Mouse (Mus musculus): ENCODE measurements around the gene Iqgap1. TPM values are rescaled to one million over a fixed set of nuclear protein-coding genes. Genes with fewer than 3 reads are reported as not detected.
"Not testable (repeated sequence)": the region's sequence is repeated elsewhere in the genome, so short reads cannot be mapped to it uniquely, and the experiment has no call there.

The Iqgap1 gene
- polyA plus RNA-seq, 1 experiment: 206 TPM

DNA sequence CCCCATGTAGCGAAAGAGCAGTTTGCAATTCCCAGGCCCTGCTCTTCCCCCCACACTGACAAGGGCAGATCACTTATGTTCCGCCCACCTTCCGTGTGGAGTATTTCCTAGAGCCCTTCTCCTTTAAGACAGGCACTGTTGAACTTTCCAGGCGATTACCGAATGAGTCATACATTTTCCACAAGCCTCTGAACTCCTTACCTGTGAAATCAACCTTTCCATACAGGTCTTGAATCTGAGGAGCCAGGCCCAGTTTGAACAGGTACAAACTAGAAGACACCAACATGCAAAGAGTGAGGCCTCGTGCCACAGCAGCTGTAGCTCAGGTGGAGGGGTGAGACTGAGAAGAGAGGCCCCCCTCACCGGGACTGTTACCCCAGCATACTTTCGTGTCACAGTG, 63.5 kb downstream of the Iqgap1 start:
- peaks cover 26% of the 10 kb centered on the region for H3K4me1 ChIP-seq (ENCODE audit: control insufficient read depth, insufficient read depth, low read length)
- H3K27ac ChIP-seq (ENCODE audit: insufficient read depth, low read length): no peak overlapping the region
- H3K4me3 ChIP-seq (ENCODE audit: insufficient read depth, low read length): no peak overlapping the region
- no peak for TF ChIP-seq POLR2A (IDR thresholded peaks at IDR 0.05; ENCODE audit: low read depth, low read length)
- TF ChIP-seq CTCF (IDR thresholded peaks at IDR 0.05; ENCODE audit: borderline replicate concordance, insufficient read depth, low read length): no peak

DNA sequence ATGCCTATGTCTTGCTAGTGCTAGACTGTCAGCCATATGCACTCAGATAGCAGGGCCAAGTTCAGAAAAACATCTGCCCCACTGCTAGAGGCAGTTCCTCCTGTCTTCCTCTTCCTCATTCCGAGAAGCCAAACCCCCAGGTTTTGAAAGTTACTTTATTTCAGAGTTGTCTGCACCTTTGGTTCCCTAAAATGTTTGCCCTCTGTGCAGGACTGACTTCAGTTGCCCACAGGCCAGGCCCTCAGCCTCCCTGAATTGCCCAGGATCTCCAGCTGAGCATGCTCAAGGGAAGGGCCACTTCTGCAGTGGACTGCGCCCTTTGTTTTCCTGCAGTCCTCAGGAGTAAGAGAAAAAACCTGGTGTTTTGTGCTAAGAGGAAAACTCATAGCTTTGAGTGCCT, 71.7 kb downstream of the Iqgap1 start:
- H3K4me1 ChIP-seq (ENCODE audit: control insufficient read depth, insufficient read depth, low read length): peaks cover 5% of the 10 kb centered on the region
- H3K4me3 ChIP-seq (ENCODE audit: insufficient read depth, low read length): no peak overlapping the region
- H3K27ac ChIP-seq (ENCODE audit: insufficient read depth, low read length): no peak overlapping the region; the same call in 1 of the 2 replicates
- TF ChIP-seq POLR2A (IDR thresholded peaks at IDR 0.05; ENCODE audit: low read depth, low read length) (no peak), CTCF (IDR thresholded peaks at IDR 0.05; ENCODE audit: borderline replicate concordance, insufficient read depth, low read length) (no peak)

DNA sequence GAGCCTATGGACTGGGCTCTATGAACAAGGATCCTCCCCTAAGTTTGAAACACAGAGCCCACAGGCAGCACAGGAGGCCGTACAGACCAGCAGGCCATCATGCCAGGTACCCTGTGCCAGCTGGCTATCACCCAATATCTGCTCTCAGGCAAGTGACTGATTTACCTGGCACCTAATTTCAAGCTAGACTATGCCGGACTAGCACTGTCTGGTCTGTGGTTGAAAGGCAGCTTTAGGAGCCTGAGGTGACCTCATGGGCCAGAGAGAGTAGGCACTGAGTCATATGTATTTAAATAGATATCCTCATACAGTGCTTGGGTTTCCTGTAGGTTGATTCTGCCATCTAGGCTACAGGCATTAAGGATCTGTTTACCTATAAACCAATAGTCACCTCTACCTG, 72.2 kb downstream of the Iqgap1 start:
- H3K27ac ChIP-seq (ENCODE audit: insufficient read depth, low read length): no peak overlapping the region
- no peak overlapping the region for H3K4me3 ChIP-seq (ENCODE audit: insufficient read depth, low read length)
- TF ChIP-seq POLR2A (IDR thresholded peaks at IDR 0.05; ENCODE audit: low read depth, low read length) (no peak), CTCF (IDR thresholded peaks at IDR 0.05; ENCODE audit: borderline replicate concordance, insufficient read depth, low read length) (no peak)
- peaks cover 5% of the 10 kb centered on the region for H3K4me1 ChIP-seq (ENCODE audit: control insufficient read depth, insufficient read depth, low read length)

DNA sequence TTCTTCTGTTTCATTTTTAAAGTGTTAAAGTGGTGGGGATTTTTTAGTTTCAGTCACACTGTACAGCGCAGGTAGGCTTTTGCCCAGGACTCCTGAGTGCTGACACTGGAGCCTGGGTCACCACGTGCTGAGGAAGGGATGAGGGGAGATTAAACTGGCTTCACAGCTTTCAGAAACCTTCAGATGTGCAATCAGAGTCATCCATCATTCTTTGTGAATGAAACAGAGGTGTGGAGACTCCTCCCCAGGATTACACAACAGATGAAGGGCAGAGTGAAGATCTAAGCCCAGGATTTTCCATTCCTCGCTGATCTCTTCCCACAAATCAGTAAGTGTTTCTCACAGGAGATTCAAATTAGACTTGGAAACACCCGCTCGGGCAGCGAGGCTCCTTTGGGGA, 76.2 kb downstream of the Iqgap1 start:
- no peak for TF ChIP-seq CTCF (IDR thresholded peaks at IDR 0.05; ENCODE audit: borderline replicate concordance, insufficient read depth, low read length)
- TF ChIP-seq POLR2A (IDR thresholded peaks at IDR 0.05; ENCODE audit: low read depth, low read length): no peak
- peaks cover 17% of the 10 kb centered on the region for H3K4me1 ChIP-seq (ENCODE audit: control insufficient read depth, insufficient read depth, low read length)
- H3K27ac ChIP-seq (ENCODE audit: insufficient read depth, low read length): no peak overlapping the region; the same call in 1 of the 2 replicates
- no peak overlapping the region for H3K4me3 ChIP-seq (ENCODE audit: insufficient read depth, low read length)

DNA sequence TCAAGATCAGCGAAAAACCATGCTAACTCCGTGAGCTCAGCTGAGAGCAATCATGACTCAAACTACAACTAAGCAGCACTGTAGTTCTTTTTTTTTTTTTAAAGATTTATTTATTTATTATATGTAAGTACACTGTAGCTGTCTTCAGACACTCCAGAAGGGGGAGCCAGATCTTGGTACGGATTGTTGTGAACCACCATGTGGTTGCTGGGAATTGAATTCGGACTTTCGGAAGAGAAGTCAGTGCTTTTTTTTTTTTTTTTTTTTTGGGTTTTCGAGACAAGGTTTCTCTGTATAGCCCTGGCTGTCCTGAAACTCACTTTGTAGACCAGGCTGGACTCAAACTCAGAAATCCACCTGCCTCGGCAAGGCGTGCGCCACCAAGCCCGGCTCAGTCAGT, 76.7 kb downstream of the Iqgap1 start:
- peaks cover 21% of the 10 kb centered on the region for H3K4me1 ChIP-seq (ENCODE audit: control insufficient read depth, insufficient read depth, low read length)
- H3K27ac ChIP-seq (ENCODE audit: insufficient read depth, low read length); H3K4me3 ChIP-seq (ENCODE audit: insufficient read depth, low read length): not testable (repeated sequence)

DNA sequence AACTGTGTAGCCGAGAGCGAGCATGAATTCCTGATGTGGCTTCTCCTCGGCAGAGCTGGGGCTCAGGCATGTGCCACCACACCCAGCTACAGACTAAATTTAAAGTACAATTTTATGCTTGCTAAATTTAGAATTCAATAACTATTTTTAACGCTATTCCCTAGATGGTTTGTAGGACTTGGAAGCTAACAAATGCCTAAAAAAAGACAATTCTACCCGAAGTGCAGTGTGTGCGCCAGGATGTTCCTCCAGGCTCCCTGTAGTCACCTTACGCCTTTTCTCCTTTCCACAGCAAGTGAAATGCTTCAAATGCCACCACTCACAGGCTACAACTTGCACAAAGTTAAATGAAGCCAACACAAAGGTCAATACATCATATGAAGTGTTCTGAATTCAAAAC, 78.4 kb downstream of the Iqgap1 start:
- no peak for TF ChIP-seq CTCF (IDR thresholded peaks at IDR 0.05; ENCODE audit: borderline replicate concordance, insufficient read depth, low read length)
- no peak for TF ChIP-seq POLR2A (IDR thresholded peaks at IDR 0.05; ENCODE audit: low read depth, low read length)
- H3K4me1 ChIP-seq (ENCODE audit: control insufficient read depth, insufficient read depth, low read length): peaks cover 31% of the 10 kb centered on the region
- no peak overlapping the region for H3K4me3 ChIP-seq (ENCODE audit: insufficient read depth, low read length)
- peak overlapping the region; percentile 73 for H3K27ac ChIP-seq (ENCODE audit: insufficient read depth, low read length)

DNA sequence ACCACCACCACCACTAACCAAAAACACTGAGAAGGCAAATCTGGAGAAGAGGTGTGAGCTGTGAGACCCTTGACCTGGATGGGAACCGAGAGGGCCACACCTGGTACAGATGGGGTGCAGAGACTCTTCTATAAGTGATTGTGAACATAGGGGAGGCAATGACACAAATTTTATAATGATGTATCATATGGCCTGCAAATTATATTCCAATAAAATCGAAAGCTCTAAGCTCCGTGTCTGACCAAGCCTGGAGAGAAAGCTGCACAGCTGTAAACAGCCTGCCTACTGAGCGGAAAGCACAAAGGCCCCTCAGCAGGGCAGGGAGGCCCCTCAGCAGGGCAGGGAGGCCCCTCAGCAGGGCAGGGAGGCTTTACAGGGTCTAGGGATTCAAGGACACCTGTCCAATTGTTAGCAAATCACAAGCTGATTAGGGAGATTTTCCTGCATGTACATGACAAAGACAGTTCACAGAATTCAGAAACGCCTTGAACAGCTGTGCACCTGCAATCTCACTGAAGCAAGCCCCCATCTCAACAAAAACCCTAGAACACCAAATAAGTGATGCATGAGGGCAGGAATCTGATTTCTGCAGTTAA, 79.5 kb downstream of the Iqgap1 start:
- TF ChIP-seq POLR2A (IDR thresholded peaks at IDR 0.05; ENCODE audit: low read depth, low read length) (no peak), CTCF (IDR thresholded peaks at IDR 0.05; ENCODE audit: borderline replicate concordance, insufficient read depth, low read length) (no peak)
- peaks cover 31% of the 10 kb centered on the region for H3K4me1 ChIP-seq (ENCODE audit: control insufficient read depth, insufficient read depth, low read length)
- H3K27ac ChIP-seq (ENCODE audit: insufficient read depth, low read length): peak overlapping the region; percentile 58
- H3K4me3 ChIP-seq (ENCODE audit: insufficient read depth, low read length): no peak overlapping the region

DNA sequence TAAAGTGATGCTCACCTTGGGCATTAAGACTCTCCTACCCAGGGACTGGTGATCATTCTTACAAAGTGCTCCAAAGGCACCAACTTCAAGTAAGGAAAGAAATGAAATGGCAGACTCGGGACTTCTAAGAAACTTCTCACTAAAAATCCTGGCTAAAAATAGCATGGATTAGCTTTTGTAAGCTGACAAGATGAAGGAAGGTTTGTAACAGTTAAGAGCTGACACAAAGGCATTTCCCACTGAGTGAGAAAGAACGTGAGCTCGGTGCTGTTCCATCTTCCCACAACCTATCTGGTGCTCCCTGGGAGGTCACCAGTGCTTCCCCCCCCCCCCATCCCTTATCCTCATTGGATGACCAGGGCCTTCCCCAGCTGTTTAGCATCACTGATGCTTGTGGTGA, 80.0 kb downstream of the Iqgap1 start:
- H3K27ac ChIP-seq (ENCODE audit: insufficient read depth, low read length): peak overlapping the region; percentile 58

DNA sequence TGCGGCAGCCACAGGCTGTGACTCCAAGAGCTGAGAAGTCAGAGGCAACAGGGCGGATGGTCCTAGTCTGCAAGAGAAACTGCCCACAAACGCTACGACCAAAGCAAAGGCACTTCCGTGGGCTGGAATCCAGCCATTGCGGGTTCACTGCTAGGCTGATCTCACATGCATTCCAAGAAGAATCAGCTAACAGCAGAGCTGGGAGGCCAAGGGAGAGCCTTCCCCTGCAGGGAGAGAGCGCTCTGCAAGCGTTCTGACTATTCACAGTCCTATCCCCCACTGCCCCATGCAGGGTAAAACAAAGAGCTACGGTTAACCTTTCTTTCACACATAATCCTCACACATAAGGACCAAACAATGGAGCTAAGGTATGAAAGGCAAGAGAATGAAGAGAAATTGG, 80.5 kb downstream of the Iqgap1 start:
- H3K4me3 ChIP-seq (ENCODE audit: insufficient read depth, low read length): no peak overlapping the region
- H3K27ac ChIP-seq (ENCODE audit: insufficient read depth, low read length): peak overlapping the region; percentile 58
- peaks cover 31% of the 10 kb centered on the region for H3K4me1 ChIP-seq (ENCODE audit: control insufficient read depth, insufficient read depth, low read length)
- TF ChIP-seq POLR2A (IDR thresholded peaks at IDR 0.05; ENCODE audit: low read depth, low read length) (no peak), CTCF (IDR thresholded peaks at IDR 0.05; ENCODE audit: borderline replicate concordance, insufficient read depth, low read length) (no peak)

More for the DNA sequence above, 80.0 kb downstream of the Iqgap1 start:
- H3K4me1 ChIP-seq (ENCODE audit: control insufficient read depth, insufficient read depth, low read length): peaks cover 31% of the 10 kb centered on the region
- TF ChIP-seq CTCF (IDR thresholded peaks at IDR 0.05; ENCODE audit: borderline replicate concordance, insufficient read depth, low read length) (no peak), POLR2A (IDR thresholded peaks at IDR 0.05; ENCODE audit: low read depth, low read length) (no peak)
- no peak overlapping the region for H3K4me3 ChIP-seq (ENCODE audit: insufficient read depth, low read length)

DNA sequence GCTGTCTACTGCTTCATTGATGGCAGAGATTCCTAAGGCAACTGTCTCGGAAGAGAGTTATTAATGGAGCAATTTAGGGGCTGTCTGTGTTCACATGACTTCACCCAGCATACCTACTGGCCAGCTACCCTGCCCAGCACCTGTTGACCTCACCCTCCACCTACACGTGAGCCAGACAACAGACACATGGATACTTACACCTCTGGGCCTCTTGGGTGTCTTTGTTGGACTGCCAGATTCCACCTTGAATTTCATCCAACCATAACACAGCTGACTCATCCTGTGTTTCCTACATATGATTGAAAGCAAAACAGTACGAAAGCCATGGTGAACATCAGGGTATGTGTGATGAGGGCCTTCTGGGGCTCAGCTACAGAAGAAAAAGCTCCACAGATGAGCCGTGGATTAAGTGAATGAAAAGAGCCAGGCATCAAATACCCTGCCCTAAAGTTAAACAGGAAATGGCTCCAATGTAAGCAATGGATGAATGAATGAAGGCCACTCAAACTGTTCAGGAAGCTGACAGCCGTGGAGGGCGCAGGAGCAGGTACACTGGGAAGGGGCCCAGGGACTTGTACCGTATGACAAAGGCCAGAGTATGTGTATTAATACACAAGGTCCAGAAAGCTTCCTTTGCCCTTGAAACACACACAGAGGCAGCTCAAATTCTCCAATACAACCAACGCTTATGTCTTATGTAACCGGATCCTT, 81.7 kb downstream of the Iqgap1 start:
- Histone ChIP-seq H3K4me1 (ENCODE audit: control insufficient read depth, insufficient read depth, low read length) (peaks cover 31% of the 10 kb centered on the region), H3K27ac (ENCODE audit: insufficient read depth, low read length) (no peak overlapping the region), H3K4me3 (ENCODE audit: insufficient read depth, low read length) (no peak overlapping the region)
- TF ChIP-seq CTCF (IDR thresholded peaks at IDR 0.05; ENCODE audit: borderline replicate concordance, insufficient read depth, low read length): no peak
- no peak for TF ChIP-seq POLR2A (IDR thresholded peaks at IDR 0.05; ENCODE audit: low read depth, low read length)
